Mouse (Mus musculus) lung, postnatal 0 days (tissue): Measurements from ENCODE around the gene Ankrd10.

ENCODE experiments used
- CTCF ChIP-seq: IDR thresholded peaks from 2 replicates; pipeline ENCODE4 v1.5.1; 2016; ENCODE audit warnings: antibody characterized with exemption, mild to moderate bottlenecking
- EP300 ChIP-seq: IDR thresholded peaks from 2 replicates; pipeline ENCODE4 v1.6.1; 2016; ENCODE audit warnings: antibody characterized with exemption, mild to moderate bottlenecking, control low read depth

DNA sequence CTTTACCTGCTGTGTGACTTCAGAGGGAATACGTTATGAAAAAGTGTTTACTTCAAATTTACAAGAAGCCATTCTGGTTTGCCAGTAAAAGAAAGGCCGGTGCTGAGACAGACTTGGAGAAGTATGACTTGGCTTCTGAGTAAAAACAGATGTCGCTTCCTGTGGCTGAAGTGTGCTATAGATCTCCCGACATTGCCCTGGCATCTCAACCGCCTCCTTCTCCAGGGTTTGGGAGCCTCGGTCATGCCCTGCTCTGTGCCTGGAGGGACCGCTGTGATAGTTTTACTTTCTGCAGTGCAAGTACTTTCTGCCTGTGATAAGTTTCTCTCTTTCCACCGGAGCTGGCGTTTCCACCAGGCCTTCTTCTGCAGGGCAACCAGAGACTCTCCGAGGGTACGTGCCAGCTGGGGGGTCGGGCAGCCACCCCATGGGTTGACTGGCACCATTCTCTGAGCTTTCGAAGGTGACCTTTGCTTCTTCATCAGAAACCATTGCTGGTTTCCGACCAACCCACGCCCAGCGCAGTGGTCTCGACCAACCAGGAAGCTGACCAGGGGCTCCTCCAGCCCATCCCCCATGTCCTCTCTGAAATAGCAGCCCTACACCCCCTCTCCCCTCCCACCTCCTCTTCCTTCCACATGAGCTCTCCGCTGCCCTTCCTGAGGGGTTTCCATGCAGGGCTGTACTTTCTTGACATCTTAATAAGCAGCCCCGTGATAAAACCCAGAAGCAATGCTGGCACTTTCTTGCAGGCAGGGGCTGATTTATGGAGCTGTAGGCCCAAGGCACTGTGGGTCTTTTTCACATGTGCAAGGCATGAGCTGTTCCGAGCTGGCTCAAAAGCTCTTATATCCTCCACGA is 49.8 kb downstream of the Ankrd10 start:
- TF ChIP-seq CTCF (no peak), EP300 (no peak)
